Mouse (Mus musculus) CH12F3 (cell line): ENCODE data around the gene Pip5k1b.
"Not testable (repeated sequence)": the region's sequence is repeated elsewhere in the genome, so short reads cannot be mapped to it uniquely, and the experiment has no call there.

Experiments used
- in situ Hi-C: fragments of 300-500 bp; cut with MboI; formaldehyde crosslinking; loops from 2 replicates; pipeline ENCODE4 v1.14.3; 2020; ENCODE audit warnings: low sequenced_read_pairs

The Pip5k1b gene

DNA sequence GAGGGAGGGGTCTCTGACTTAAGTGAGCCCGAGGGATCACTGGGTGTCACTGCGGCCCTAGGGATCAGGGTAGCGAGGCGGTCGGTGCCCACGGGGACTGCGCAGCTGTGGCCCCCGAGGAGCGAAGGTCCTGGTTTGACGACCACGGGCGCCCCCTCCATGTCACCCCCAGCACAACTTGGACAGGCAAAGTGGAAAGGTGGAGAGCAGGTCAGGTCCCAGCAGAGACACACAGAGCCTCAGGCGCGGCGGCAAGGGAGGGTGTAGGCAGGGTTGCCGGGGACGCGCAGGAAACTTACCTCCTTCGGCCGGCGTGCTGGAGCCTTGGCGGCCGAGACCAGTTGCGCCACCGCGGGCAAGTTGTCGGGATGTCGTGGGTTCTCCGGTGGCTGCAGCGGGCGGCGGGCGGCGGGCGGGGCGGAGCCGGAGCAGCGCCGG, at the start of gene Pip5k1b:
Pip5k1b (minus strand) TSS at position 407 of the 438 bp plus-strand sequence.
- in situ Hi-C loops: loop anchor here (5.0 kb wide), 1 partner anchor 253 kb away; no protein-coding TSS in a partner anchor

DNA sequence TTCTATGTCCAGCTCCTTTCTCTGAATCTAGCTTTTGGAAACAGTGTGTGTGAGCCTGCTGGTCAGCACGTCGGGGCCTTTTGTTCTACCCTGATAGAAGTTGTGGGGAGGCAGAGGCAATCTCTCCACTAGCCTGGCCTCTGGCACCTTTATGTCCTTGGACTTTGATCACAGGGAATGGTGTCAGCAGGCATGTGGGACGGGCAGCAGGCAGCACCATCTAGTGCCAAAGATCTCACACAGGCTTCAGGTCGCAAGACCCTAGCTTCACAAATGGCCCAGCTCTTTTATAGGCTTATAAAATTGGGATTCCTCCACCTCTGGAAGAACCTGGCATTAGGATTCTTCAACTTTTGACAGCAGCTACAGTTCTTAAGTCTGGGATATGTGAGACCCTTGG, 48.4 kb upstream of the Pip5k1b start:
- in situ Hi-C loops: no loop called here

DNA sequence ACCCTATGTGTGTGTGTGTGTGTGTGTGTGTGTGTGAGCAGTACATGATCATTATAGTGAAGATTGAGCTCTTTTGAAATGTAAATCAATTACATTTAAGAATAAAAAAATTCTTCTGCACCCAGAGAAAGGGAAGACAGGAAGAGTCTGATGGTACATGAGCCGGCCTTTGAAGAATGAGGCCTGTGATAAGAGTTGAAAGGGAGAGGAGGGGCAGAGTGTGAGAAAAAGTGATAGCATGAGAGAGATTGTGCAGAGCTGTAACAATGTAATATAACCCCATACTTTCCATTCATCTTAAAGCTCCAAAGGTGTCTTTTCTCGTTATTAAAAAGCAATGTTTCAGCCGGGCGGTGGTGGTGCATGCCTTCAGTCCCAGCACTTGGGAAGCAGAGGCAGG, 47.8 kb upstream of the Pip5k1b start:
- in situ Hi-C loops: no loop called here

DNA sequence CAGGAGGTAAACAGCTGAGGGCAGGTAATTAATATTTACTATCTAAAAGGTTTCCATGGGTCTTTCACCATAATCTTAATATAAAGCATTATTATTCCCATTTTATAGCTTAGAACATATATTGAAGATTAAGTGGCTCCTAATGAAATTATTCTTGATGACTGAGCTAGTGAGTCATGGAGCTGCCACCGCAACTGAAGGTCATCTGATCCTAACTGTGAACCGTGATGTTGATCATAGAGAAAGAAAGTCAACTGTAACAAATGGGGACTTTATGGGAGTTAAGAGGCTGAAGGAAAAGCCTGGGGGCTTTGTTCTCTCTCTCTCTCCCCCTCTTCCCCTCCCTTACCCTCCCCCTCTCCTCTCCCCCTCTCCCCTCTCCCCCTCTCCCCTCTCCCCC, 31.1 kb upstream of the Pip5k1b start:
- in situ Hi-C loops: no loop called here

- in situ Hi-C loops: no loop called here
These were observed 29.5 kb upstream of the Pip5k1b start for GRCm38 (mm10) chr19:24585171-24585570.

DNA sequence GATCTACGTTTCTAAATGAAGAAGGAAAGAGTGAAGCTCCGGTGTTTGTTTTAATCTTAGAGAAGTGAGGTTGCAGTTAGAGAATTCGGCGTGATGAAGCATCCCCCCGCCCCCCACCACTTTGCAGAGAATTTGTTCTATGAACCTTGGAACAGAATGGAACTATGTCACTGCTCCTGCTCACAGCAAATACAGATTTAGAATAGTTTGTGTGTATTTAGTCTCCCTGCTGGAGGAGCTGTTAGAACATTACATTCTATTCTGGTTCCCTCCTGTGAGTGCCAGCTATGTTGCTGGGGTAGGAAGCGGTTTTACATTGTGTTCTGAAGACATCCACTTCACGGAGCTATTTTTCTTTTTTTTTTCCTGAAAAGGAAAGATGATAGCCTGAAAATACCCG, 28.3 kb upstream of the Pip5k1b start:
- in situ Hi-C loops: no loop called here

GRCm38 (mm10) chr19:24576125-24576524, 20.5 kb upstream of the Pip5k1b start:
- in situ Hi-C loops: no loop called here

DNA sequence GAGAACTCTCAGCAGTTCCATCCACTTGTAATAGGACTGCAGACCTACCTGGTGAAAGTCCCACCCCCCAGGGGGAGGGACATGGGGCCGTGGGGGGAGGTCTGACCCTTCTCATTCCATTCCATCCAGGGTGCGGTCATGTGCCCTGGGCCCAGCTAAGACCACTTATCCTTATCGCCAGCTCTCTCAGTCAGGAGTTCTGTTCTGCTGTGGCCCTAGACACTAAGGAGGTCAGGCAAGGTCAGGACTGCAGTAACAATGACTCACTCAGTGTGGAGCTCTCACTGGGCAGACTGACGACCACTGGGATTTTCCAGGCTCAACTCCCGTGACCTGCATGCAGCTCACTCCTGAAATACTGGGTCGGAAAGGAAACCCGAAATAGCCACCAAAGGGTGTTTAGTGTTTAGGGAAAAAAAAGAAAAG, 16.1 kb upstream of the Pip5k1b start:
- in situ Hi-C loops: no loop called here

DNA sequence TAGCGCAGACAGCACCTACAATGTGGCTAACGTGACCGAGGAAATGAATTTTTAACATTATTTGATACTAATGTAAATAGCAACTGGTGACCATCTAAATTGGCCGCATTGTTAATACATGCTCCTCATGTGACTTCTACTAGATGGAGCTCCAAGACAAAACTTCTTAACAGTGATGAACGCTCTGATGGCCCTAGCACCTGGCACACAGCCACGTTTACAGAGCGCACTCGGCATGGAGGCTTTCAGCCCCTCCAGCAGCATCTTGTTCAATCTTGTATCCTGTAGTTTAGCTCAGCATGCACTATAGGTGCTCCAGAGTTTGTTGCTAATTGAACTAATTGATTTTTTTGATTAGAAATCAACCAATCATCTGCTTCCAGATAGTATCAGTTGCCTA, 15.3 kb upstream of the Pip5k1b start:
- in situ Hi-C loops: no loop called here

GRCm38 (mm10) chr19:24557456-24557855, 1.8 kb upstream of the Pip5k1b start:
- in situ Hi-C loops: loop anchor here (5.0 kb wide), 1 partner anchor 255 kb away; no protein-coding TSS in a partner anchor

DNA sequence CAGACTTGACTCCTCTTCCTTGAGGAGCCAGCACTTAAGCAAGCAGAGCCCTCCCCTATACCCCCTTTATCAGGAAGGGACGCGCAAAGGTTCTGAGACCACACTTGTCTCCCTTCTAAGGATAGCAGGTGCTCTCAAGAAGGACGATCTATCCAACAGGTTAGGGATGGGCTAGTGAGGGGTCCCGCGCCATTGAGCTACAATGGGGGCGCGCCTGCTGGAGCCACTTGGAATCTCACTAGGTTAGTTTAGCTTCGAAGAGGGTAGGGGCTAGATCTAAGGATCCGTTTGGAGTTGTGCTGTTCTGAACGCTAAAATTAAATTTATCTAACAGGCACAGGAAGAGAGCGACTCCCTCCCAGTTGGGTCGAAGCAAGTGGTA, 904 bp upstream of the Pip5k1b start:
- in situ Hi-C loops: loop anchor here (5.0 kb wide), 1 partner anchor 254 kb away; no protein-coding TSS in a partner anchor

DNA sequence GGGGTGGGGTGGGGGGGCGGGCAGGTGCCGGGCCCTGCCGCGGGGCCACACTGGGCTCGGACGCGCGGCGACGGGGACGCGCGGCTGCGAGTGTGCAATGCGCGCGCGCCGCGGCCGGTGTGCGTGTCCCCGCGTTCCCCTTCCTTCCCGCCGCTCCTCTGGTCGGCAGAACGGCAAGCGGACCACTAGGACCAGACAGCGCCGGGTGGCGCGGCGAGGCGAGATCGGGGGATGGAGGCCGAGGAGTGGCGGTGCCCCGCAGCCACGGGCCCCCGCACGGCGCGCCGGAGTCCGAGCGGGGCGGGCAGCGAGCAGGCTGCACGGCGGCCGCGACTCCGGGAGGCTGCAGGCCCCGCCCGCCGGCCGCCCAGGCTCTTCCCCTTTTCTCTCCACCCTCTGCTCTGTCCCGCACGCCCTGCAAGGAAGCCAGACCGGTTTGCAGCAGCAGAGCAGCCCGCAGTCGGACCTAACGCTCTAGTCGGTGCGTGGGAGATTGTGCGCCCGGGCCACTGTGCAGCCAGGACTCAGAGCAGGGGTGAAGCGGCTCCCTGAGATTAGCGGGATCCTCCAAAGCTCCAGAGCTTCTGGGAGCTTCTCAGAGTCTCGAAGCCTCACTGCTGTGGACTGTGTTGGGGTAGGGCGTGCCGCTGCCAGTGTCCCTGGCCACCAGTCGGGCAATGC, 372 bp upstream of the Pip5k1b start:
- in situ Hi-C loops: loop anchor here (5.0 kb wide), 1 partner anchor 254 kb away; no protein-coding TSS in a partner anchor

DNA sequence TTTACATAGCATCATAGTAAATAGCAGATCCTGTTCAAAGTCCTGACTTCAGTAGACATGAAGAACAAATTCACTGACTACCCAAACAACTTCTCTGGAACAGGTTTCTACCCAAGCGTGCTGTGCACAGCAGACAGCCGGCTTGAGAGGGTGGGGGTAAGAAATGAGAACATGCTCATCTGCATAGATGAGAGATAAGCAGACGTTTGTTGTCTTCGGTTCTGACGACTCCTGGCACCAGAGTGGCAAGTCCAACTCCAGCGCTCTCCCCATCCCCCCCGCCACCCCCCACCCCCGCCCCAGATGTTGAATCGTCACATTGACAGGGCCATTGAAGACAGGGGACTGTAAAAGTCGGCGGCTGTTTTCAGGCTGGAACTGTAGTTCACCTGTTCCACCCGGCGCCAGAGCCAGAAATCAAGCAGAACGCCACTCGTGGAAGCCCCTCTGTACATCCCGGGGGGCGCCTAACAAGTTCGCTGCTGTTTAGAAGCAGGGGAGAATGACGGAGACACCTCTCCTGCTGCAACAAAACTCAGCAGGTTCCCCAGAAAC, 684 bp downstream of the Pip5k1b start:
- in situ Hi-C loops: loop anchor here (5.0 kb wide), 1 partner anchor 253 kb away; no protein-coding TSS in a partner anchor

GRCm38 (mm10) chr19:24554425-24554824, 1.2 kb downstream of the Pip5k1b start:
- in situ Hi-C loops: no loop called here

DNA sequence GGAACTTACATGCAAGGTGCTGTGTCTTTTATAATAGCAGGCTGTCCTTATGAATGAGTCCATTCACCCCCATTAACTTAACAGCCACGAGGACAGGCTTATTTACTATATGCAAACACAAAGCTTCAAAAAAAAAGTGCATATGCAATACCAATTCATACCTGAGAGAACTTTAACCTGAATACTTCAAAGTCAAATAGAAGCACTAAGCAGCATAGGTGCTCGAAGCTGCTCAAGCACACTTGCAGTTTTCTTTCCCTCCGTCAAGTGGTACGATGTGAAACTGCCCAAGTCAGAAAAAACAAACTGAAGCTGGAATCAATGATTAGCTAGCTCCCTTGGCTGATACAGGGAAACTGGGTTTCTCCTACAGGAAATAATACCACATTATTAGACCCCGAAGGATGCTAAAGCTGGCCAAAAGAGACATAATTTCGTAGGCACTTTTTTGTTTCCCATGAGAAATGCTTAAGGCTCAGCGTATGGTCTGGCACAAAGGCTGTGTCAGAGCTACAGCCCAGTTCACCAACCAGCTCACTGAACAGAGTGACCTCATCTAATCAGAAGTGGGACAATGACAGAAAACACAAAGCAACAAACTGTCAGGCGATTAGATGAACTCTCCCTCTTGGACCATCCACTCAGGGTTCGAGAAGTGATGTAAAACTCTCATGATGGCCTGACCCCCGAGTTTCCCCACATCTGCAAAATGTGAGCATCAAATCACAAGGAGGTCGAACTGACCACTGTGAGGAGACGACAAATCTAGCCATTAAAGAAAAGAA, 2.2 kb downstream of the Pip5k1b start:
- in situ Hi-C loops: no loop called here

GRCm38 (mm10) chr19:24552641-24553040, 3.0 kb downstream of the Pip5k1b start:
- in situ Hi-C loops: not testable (repeated sequence)

DNA sequence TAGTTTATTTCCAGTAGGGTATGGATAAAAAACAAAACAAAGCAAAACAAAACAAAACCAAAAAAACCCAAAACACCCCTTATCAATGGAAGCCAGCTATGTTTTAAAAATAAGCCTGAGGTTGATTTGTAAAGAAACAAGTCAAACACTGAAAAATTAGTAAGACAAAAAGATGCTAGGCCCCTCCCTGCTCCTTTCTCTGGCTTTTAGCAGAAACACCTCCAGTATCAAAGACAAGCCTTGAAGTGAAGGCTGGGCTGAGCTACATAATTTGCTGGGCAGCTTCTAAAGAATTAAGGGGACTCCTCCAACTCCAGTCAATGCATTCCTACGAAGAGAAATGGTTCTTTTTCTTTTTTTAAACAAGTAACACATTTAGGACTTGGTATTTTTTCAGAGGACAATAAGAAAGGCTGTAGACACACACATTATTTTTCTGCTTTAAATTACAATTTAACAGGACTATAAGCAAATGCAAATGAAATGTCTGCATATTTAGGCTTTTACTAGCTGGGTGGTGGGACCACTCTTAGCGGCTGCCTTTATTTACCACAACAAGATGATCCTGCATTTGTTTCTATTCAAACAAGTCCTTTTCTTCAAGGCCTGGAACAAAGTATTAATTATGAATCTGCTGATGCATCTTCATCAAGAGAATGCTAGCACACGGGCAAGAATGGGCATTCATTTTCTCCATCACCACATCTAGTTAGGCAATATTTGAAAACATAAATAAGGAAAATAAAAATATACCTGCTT, 4.3 kb downstream of the Pip5k1b start:
- in situ Hi-C loops: no loop called here

DNA sequence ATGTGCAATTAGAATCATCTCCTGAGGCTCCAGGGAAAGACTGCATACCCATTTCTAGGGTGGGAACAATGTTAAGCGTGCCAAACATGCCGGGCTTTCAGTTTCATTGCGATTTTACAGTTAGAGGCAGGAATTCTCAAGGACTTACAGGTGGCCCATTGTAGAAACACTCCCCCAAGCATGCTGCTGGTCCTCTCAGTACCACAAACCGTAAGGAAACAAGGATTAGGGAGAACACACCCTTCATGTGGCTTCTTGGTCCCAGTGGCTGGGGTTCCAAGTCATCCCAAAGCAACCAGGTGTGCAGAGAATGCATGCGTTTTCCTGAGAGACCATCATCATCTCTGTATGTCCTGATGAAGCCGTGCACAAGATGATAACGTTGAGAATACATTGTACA, 4.9 kb downstream of the Pip5k1b start:
- in situ Hi-C loops: no loop called here

DNA sequence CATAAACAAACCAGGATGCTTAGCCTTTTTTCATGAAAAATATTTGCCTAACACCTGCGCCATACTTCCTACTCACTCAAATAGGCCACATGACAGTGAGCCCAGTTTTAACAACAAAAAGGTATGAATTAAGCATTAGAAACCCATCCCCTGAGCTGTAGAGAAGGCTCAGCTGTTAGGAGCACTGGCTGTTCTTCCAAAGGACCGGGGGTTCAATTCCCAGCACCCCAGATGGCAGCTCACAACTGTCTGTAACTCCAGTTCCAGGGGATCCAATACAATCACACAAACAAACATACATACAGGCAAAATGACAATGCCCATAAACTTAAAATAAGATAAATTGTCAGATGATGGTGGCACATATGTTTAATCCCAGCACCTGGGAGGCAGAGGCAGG, 5.7 kb downstream of the Pip5k1b start:
- in situ Hi-C loops: no loop called here

DNA sequence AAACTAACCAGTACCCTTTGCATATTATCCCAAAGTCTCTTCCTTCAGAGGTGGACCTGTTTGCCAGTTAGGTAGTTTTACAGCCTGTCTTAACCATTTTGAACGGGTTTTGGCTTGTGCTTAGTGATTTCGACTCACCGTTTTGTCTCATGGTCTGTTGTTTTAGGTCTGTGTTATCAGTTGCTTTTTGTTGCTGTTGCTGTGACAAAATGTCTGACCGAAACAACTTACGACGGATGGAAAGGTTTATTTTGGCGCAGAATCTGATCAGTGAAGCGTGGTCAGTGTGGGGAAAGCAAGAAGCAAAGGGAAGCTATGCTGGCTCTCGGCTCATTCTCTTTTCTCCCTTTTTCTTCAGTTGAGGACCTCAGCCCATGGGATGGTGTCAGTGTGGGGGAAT, 7.3 kb downstream of the Pip5k1b start:
- in situ Hi-C loops: no loop called here

DNA sequence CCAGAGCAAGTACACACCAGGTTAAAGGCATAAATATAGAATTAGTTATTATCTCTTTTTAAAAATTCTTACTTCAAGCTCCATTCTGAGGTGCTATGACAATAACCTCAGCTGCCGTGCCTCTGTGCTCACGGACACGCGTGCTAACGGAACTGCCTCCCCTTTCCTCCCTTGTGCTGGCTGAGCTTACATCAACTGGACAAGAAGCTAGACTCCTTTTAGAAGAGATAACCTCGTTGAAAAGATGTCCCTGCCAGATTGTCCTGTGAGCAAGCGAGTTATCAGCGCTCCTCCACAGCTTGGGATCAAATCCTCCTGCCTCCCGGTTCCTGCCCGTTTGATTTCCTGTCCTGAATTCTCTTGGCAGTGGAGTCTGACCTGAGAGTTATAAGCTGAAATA, 9.5 kb downstream of the Pip5k1b start:
- in situ Hi-C loops: no loop called here
